Mouse (Mus musculus): Measurements from ENCODE around the gene Irf2bp1.

GRCm38 (mm10) chr7:19029084-19029653 lies 25.3 kb downstream of the Irf2bp1 start:
- TF ChIP-seq POLR2A (IDR thresholded peaks at IDR 0.05; ENCODE audit: low read depth, low read length), result no peak
- peak; percentile 74 for TF ChIP-seq CTCF (conservative IDR thresholded peaks at IDR 0.05; ENCODE audit: insufficient read depth, insufficient read length, low read depth, low read length)

All from kidney, adult 2 months (tissue).